1 mouse cellular context compared by ENCODE assay signal in genomic region chr4:132303484-132303883, GRCm38 (mm10).
TF ChIP-seq lines count a peak whose summit lies in the region.

No protein-coding gene starts in this region.

TF ChIP-seq in MEL, 35 proteins besides CTCF, POLR2A, EP300 and RAD21:
- TF ChIP-seq TBP (IDR thresholded peaks at IDR 0.05; ENCODE audit: low read depth, low read length) = peak; percentile 91
